Mouse (Mus musculus): ENCODE measurements around the gene Reep3. TPM values are rescaled to one million over a fixed set of nuclear protein-coding genes. Genes with fewer than 3 reads are reported as not detected.
A peak's percentile ranks its signal among the peaks of the same experiment; 100 is the strongest.

The Reep3 gene
- polyA plus RNA-seq, 1 experiment: 9.0 TPM

DNA sequence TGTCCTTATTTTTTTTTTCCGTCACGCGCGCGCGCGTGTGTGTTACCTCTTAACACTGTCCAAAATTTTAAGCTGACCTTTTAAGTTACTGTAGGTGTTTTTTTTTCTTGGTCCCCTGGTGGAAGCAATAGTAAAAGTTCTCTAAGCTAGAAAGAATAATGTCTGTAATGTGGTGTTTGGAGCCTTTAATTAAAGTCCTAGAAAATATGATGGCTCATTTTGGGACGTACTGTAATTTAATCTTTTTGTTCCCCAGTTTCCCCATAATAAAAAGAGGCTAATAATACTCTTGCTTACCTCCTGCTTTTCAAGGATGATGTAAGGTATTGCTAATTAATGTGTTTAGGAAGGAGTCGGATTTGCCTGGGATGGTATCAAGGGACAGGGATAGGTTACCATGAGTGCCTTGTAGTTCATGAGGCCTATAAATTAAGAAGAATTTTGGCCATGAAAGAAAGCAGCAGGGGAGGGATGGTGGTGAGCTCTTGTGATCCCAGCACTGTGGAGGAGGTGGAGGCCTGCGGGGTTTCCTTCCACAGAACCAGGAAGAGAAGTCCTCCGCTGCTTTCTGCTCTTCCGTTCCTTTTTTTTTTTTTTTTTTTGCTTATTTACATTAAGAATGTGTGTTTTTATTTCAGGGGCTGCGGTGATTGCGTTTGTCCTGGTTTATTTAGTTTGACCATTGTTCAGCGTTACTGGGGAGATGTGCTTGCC is 849 bp upstream of the Reep3 start:
- TF ChIP-seq CTCF (IDR thresholded peaks at IDR 0.05; ENCODE audit: extremely low read depth, insufficient read depth, insufficient read length, insufficient replicate concordance): no peak
- TF ChIP-seq POLR2A (IDR thresholded peaks at IDR 0.05; ENCODE audit: low read depth, low read length): no peak
- whole genome bisulfite sequencing: 3% methylated on average over 15 of the region's 15 CpGs
- Histone ChIP-seq H3K4me1 (ENCODE audit: control insufficient read depth, insufficient read depth, insufficient read length) (peaks cover 10% of the 10 kb centered on the region; the same call in 1 of the 2 replicates), H3K4me3 (ENCODE audit: extremely low read depth, insufficient read depth, insufficient read length) (peak overlapping the region; percentile 93), H3K36me3 (ENCODE audit: control insufficient read depth, insufficient read depth, low read length) (no peaks in the 10 kb centered on the region), H3K27me3 (ENCODE audit: control insufficient read depth, insufficient read depth, low read length) (no peaks in the 10 kb centered on the region), H3K27ac (ENCODE audit: insufficient read depth, low read length) (peak overlapping the region; percentile 81)
- DNase-seq (ENCODE audit: low read depth in 1 of 2, low spot score in 2 of 2): peak in 1 of 2 experiments; percentile 41

DNA sequence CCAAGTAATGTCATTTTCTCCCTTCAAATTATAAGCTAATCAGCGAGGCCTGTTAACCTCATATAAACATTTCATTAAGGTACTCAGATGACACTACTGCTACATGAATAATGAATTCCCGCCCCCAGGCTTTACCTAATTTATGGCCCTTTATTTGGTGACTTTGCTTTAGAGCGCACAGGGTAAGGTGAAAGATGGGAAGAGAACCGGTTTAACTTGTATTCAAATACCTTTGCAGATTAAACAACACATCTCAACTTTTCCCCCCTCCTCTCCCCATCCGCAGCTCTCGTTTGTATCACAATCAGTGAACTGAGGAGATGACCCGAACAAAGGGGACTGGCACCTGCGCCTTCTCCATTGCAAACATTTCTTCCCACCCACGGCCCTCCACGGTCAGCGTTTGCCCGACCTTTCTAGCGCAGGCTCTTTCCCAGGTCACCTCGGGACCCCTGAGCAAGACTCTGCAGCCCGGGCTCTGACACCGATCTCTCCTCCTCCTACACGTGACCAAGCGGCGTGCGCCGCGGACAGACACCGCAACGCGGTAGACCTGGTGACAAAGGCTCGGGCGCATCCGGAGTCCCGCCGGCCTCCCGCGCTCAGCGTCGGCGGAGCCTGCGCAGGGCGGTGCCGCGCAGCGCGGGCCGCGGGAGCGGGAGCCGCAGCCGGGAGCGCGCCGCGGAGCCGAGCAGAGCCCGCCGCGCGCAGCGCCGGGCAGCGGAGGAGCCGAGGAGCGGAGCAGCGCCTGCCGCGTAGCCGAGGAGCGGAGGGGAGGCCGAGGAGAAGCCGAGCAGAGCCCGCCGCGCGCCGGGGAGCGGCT is 736 bp downstream of the Reep3 start, which contains the start of gene Jmjd1c:
Gene Jmjd1c, plus strand, starts transcription at position 328 of the 823 bp plus-strand sequence.
- DNase-seq (ENCODE audit: low read depth in 1 of 2, low spot score in 2 of 2): peak in 1 of 2 experiments; percentile 58
- Histone ChIP-seq H3K27me3 (ENCODE audit: control insufficient read depth, insufficient read depth, low read length) (no peaks in the 10 kb centered on the region), H3K27ac (ENCODE audit: insufficient read depth, low read length) (peak within 1 kb of the TSS; percentile 93), H3K36me3 (ENCODE audit: control insufficient read depth, insufficient read depth, low read length) (no peaks in the 10 kb centered on the region), H3K4me3 (ENCODE audit: extremely low read depth, insufficient read depth, insufficient read length) (peak within 1 kb of the TSS; percentile 93), H3K4me1 (ENCODE audit: control insufficient read depth, insufficient read depth, insufficient read length) (peaks cover 10% of the 10 kb centered on the region; the same call in 1 of the 2 replicates)
- TF ChIP-seq POLR2A (IDR thresholded peaks at IDR 0.05; ENCODE audit: low read depth, low read length) (peak; percentile 5; the same call in 1 of the 2 replicates), CTCF (IDR thresholded peaks at IDR 0.05; ENCODE audit: extremely low read depth, insufficient read depth, insufficient read length, insufficient replicate concordance) (no peak)
- WGBS: 3% methylated on average over 73 of the region's 73 CpGs

DNA sequence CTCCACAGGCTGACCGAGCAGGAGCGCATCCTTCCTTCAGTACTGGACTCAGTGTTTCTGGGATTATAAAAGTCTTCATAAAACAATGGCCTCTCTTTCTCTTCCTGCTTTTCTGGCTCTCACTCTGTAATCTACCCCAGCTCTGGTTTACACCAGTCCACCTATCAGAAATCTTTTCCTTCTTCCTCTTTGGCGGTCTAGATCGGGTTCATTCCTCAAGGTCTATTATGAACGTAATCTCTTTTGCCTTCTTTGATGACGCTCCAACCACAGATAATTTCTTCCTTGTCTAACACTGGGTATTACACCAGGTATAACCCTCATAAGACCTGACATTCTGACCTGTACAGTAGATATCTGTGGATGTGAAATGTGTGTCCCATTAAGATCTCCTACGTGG is 1.8 kb downstream of the Reep3 start:
- no peaks in the 10 kb centered on the region for H3K36me3 ChIP-seq (ENCODE audit: control insufficient read depth, insufficient read depth, low read length)
- H3K4me1 ChIP-seq (ENCODE audit: control insufficient read depth, insufficient read depth, insufficient read length): peaks cover 7% of the 10 kb centered on the region; the same call in 1 of the 2 replicates
- no peak overlapping the region for H3K27ac ChIP-seq (ENCODE audit: insufficient read depth, low read length)
- DNase-seq (ENCODE audit: low read depth in 1 of 2, low spot score in 2 of 2): no peak
- TF ChIP-seq POLR2A (IDR thresholded peaks at IDR 0.05; ENCODE audit: low read depth, low read length): no peak
- no peak for TF ChIP-seq CTCF (IDR thresholded peaks at IDR 0.05; ENCODE audit: extremely low read depth, insufficient read depth, insufficient read length, insufficient replicate concordance)
- WGBS: 78% methylated on average over 7 of the region's 7 CpGs
- no peaks in the 10 kb centered on the region for H3K27me3 ChIP-seq (ENCODE audit: control insufficient read depth, insufficient read depth, low read length)
- no peak overlapping the region for H3K4me3 ChIP-seq (ENCODE audit: extremely low read depth, insufficient read depth, insufficient read length)

DNA sequence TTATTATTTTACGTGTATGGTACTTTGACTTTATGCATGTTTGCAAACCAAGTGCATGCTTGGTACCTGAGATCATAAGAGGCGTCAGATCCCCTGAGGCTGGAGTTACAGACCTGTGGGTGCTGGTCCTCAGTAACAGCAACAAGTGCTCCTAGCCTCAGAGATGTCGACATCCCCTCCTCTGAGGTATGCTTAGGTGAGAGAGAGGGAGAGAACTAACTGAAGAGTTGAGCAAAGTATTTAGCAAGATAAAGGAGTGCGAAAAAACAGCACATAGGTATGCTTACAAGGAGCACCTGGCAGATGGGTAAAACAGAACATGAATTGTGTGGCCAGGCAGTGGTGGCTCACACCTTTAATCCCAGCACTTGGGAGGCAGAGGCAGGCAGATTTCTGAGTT is 6.1 kb downstream of the Reep3 start:
- TF ChIP-seq POLR2A (IDR thresholded peaks at IDR 0.05; ENCODE audit: low read depth, low read length) (no peak), CTCF (IDR thresholded peaks at IDR 0.05; ENCODE audit: extremely low read depth, insufficient read depth, insufficient read length, insufficient replicate concordance) (no peak)
- WGBS: 96% methylated on average over 4 of the region's 4 CpGs
- no peaks in the 10 kb centered on the region for H3K27me3 ChIP-seq (ENCODE audit: control insufficient read depth, insufficient read depth, low read length)

DNA sequence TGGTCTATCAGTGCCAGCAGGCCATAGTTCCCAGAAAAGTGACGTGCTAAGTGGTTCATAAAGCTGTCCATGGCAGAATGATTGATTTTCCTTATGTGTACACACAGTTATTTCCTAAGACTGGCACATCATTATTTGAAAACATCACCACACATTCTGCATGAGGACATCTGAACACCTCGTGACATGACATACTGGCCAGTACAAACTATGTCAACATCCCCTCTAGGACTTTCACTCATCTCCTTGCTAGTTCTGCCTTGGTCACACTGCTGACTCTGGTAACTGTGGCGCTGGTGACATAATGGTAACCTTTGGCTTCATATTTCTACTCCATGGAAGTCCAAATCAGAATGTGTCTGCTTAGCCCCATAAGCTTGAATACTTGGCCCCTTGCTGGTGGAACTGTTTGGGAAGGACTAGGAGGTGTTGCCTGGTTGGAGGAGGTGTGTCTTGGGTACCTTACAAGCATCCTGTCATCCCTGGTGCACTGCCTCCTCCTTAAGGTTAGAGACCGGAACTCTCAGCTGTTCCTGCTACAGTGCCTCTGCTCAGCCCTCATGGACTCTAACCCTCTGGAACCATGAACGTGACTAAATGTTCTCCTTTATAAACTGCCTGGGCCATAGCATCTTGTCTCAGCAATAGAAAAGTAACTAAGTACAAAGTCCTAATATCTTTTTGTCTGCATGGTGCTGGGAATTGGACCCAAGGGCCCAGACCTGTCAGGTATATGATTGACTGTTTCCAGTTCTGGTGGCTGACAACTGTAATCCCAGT is 9.1 kb downstream of the Reep3 start:
- no peak for DNase-seq (ENCODE audit: low read depth in 1 of 2, low spot score in 2 of 2)

More for the DNA sequence above, 6.1 kb downstream of the Reep3 start:
- H3K36me3 ChIP-seq (ENCODE audit: control insufficient read depth, insufficient read depth, low read length): no peaks in the 10 kb centered on the region
- no peak overlapping the region for H3K4me3 ChIP-seq (ENCODE audit: extremely low read depth, insufficient read depth, insufficient read length)
- no peak for DNase-seq (ENCODE audit: low read depth in 1 of 2, low spot score in 2 of 2)
- no peaks in the 10 kb centered on the region for H3K4me1 ChIP-seq (ENCODE audit: control insufficient read depth, insufficient read depth, insufficient read length)
- no peak overlapping the region for H3K27ac ChIP-seq (ENCODE audit: insufficient read depth, low read length)

DNA sequence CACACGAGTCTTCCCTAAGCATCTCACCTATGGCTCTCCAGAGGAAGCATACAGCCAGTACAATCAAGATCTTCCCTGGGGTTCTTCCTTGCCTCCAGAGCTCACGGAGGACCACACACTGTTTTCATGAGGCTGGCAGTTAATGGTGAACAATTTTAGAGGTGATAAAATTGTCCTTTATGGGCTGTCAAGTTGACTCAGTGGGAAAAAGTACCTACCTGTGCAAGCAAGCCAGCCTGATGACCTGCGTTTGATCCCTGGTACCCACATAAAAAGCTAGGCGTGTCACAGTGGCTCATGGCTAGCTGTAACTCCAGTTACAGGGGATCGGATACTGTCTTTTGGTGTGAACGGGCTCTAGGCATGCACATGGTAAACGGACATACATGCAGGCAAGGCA is 10.8 kb downstream of the Reep3 start:
- DNase-seq (ENCODE audit: low read depth in 1 of 2, low spot score in 2 of 2): no peak

More for the DNA sequence above, 9.1 kb downstream of the Reep3 start:
- TF ChIP-seq POLR2A (IDR thresholded peaks at IDR 0.05; ENCODE audit: low read depth, low read length): no peak
- TF ChIP-seq CTCF (IDR thresholded peaks at IDR 0.05; ENCODE audit: extremely low read depth, insufficient read depth, insufficient read length, insufficient replicate concordance): no peak
- no peak overlapping the region for H3K27ac ChIP-seq (ENCODE audit: insufficient read depth, low read length)
- no peaks in the 10 kb centered on the region for H3K27me3 ChIP-seq (ENCODE audit: control insufficient read depth, insufficient read depth, low read length)
- H3K36me3 ChIP-seq (ENCODE audit: control insufficient read depth, insufficient read depth, low read length): no peaks in the 10 kb centered on the region
- no peaks in the 10 kb centered on the region for H3K4me1 ChIP-seq (ENCODE audit: control insufficient read depth, insufficient read depth, insufficient read length)
- no peak overlapping the region for H3K4me3 ChIP-seq (ENCODE audit: extremely low read depth, insufficient read depth, insufficient read length)
- WGBS: 93% methylated on average over 5 of the region's 5 CpGs

More for the DNA sequence above, 10.8 kb downstream of the Reep3 start:
- no peaks in the 10 kb centered on the region; the same call in 1 of the 2 replicates for H3K4me1 ChIP-seq (ENCODE audit: control insufficient read depth, insufficient read depth, insufficient read length)
- no peaks in the 10 kb centered on the region for H3K36me3 ChIP-seq (ENCODE audit: control insufficient read depth, insufficient read depth, low read length)
- no peak overlapping the region for H3K27ac ChIP-seq (ENCODE audit: insufficient read depth, low read length)
- no peaks in the 10 kb centered on the region for H3K27me3 ChIP-seq (ENCODE audit: control insufficient read depth, insufficient read depth, low read length)
- 92% methylated on average over 7 of the region's 7 CpGs for WGBS
- TF ChIP-seq POLR2A (IDR thresholded peaks at IDR 0.05; ENCODE audit: low read depth, low read length) (no peak), CTCF (IDR thresholded peaks at IDR 0.05; ENCODE audit: extremely low read depth, insufficient read depth, insufficient read length, insufficient replicate concordance) (no peak)
- H3K4me3 ChIP-seq (ENCODE audit: extremely low read depth, insufficient read depth, insufficient read length): no peak overlapping the region
